Mouse (Mus musculus) hindbrain, embryonic 15.5 days (tissue): ENCODE measurements at regions not wholly inside any gene's neighbourhood (a gene's known extent, or its start where the extent isn't known, plus 50 kb on each side); places are given as distances from the start of the nearest gene placed in this dataset.

Source experiments
- ATAC-seq: fragments of 200-750 bp; cut with Nextera tagmentation; 2 replicates; pipeline ENCODE4 v1.8.0; 2017; ENCODE audit warnings: low read depth, moderate number of reproducible peaks, moderate TSS enrichment; ENCODE audit not compliant: low FRiP score
- H3K27ac ChIP-seq: fragments of 300-500 bp; sonication (generic); replicated peaks from 2 replicates; pipeline ENCODE4 v1.5.1; 2015; ENCODE audit warnings: mild to moderate bottlenecking, inconsistent platforms
- H3K27me3 ChIP-seq: fragments of 300-500 bp; sonication (generic); 2 replicates; pipeline ENCODE4 v1.6.1; 2015; ENCODE audit warnings: control low read depth, inconsistent platforms
- H3K36me3 ChIP-seq: fragments of 300-500 bp; sonication (generic); 2 replicates; pipeline ENCODE4 v1.6.1; 2015; ENCODE audit warnings: control low read depth, inconsistent platforms
- H3K4me1 ChIP-seq: fragments of 300-500 bp; sonication (generic); replicated peaks from 2 replicates; pipeline ENCODE4 v1.6.1; 2015; ENCODE audit warnings: control low read depth, inconsistent platforms
- H3K4me2 ChIP-seq: fragments of 300-500 bp; sonication (generic); 2 replicates; pipeline ENCODE4 v1.6.1; 2015; ENCODE audit warnings: moderate library complexity, mild to moderate bottlenecking, inconsistent platforms
- H3K4me3 ChIP-seq: fragments of 300-500 bp; sonication (generic); 2 replicates; pipeline ENCODE4 v1.5.1; 2015; ENCODE audit warnings: mild to moderate bottlenecking, inconsistent platforms
- H3K9ac ChIP-seq: fragments of 300-500 bp; sonication (generic); 2 replicates; pipeline ENCODE4 v1.6.1; 2015; ENCODE audit warnings: inconsistent platforms
- H3K9me3 ChIP-seq: fragments of 300-500 bp; sonication (generic); 2 replicates; pipeline ENCODE4 v1.6.1; 2016; ENCODE audit warnings: control low read depth, inconsistent platforms
- WGBS: fragments of 180-500 bp; shearing (Covaris S2); methylation state at CpG from one replicate; pipeline ENCODE4 v1.1.7; 2015; 5-methylcytosine and 5-hydroxymethylcytosine counted together

- Histone ChIP-seq H3K4me1 (no peaks in the 10 kb centered on the region), H3K36me3 (no peaks in the 10 kb centered on the region), H3K4me2 (no peak overlapping the region), H3K9me3 (no peaks in the 10 kb centered on the region), H3K4me3 (no peak overlapping the region), H3K9ac (no peak overlapping the region), H3K27ac (no peak overlapping the region), H3K27me3 (no peaks in the 10 kb centered on the region)
- no peak for ATAC-seq
- 53% methylated on average over 7 of the region's 7 CpGs for WGBS
Observed at GRCm38 (mm10) chr12:82085771-82086400, 83.2 kb upstream of the Sipa1l1 start.

DNA sequence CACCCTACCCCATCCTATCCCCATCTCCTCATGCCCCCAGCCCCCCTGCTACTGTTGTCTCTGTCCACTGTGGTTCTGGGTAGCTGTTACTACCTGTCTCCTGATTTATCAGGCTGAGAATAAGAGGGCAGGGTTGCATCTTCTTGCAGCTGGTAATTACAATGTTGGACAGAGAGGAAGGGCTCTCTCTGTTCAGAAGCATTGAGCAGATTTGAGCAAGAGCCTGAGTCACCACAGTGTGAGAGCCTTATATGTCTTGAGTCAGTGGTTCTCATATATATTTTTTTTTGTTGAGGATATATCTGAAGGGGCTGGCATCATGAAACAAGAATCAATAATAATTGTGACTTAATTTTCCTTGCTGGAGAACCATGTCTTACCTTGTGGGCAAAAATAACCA lies 82.7 kb upstream of the Sipa1l1 start:
- H3K4me2 ChIP-seq = no peak overlapping the region
- no peak for ATAC-seq

GRCm38 (mm10) chr12:82089288-82089687 lies 79.8 kb upstream of the Sipa1l1 start:
- Histone ChIP-seq H3K27me3 (no peaks in the 10 kb centered on the region), H3K4me3 (no peak overlapping the region), H3K4me1 (peaks cover 13% of the 10 kb centered on the region; the same call in 1 of the 2 replicates), H3K9ac (no peak overlapping the region), H3K4me2 (no peak overlapping the region), H3K9me3 (no peaks in the 10 kb centered on the region), H3K36me3 (no peaks in the 10 kb centered on the region), H3K27ac (no peak overlapping the region)
- ATAC-seq = no peak
- WGBS = 92% methylated on average over 6 of the region's 6 CpGs

More for the DNA sequence above, 82.7 kb upstream of the Sipa1l1 start:
- H3K4me3 ChIP-seq = no peak overlapping the region
- H3K27ac ChIP-seq = no peak overlapping the region
- no peaks in the 10 kb centered on the region for H3K36me3 ChIP-seq
- no peaks in the 10 kb centered on the region for H3K9me3 ChIP-seq
- H3K9ac ChIP-seq = no peak overlapping the region
- H3K4me1 ChIP-seq = no peaks in the 10 kb centered on the region
- no peaks in the 10 kb centered on the region for H3K27me3 ChIP-seq

- Histone ChIP-seq H3K4me2 (no peak overlapping the region), H3K27ac (no peak overlapping the region), H3K36me3 (no peaks in the 10 kb centered on the region), H3K9ac (no peak overlapping the region), H3K4me1 (peaks cover 13% of the 10 kb centered on the region; the same call in 1 of the 2 replicates), H3K9me3 (no peaks in the 10 kb centered on the region), H3K4me3 (no peak overlapping the region), H3K27me3 (no peaks in the 10 kb centered on the region)
- 23% methylated on average over 7 of the region's 7 CpGs for WGBS
- ATAC-seq = no peak
Observed at GRCm38 (mm10) chr12:82093317-82093716, 75.8 kb upstream of the Sipa1l1 start.

- Histone ChIP-seq H3K4me3 (no peak overlapping the region), H3K4me2 (no peak overlapping the region), H3K27me3 (no peaks in the 10 kb centered on the region), H3K9me3 (no peaks in the 10 kb centered on the region), H3K27ac (no peak overlapping the region), H3K9ac (no peak overlapping the region), H3K36me3 (no peaks in the 10 kb centered on the region), H3K4me1 (peaks cover 13% of the 10 kb centered on the region; the same call in 1 of the 2 replicates)
- 91% methylated on average over 1 of the region's 1 CpGs for WGBS
- ATAC-seq = no peak
Observed at GRCm38 (mm10) chr12:82095396-82095795, 73.7 kb upstream of the Sipa1l1 start.

DNA sequence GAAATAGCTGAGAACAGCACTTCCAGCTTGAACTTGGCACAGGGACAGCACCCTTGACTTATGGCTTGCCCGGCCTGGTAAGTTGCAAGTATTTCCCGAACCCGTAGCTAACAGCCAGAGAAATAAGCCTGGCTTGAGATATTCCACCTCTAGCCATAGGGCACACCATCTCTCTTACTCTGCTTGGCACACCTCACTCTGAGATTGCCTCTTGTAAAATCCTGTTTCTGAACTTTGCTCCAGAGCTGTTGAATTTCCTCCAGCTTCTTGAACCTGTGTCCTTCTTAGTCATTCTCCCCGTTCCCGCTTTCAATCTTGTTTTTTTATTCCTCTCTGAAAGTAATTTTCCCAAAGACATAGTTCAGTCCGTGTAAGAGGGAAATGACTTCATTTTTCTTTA lies 72.0 kb upstream of the Sipa1l1 start:
- Histone ChIP-seq H3K4me1 (peaks cover 11% of the 10 kb centered on the region; the same call in 1 of the 2 replicates), H3K9me3 (no peaks in the 10 kb centered on the region), H3K4me3 (no peak overlapping the region), H3K36me3 (no peaks in the 10 kb centered on the region), H3K27ac (no peak overlapping the region), H3K27me3 (no peaks in the 10 kb centered on the region), H3K9ac (no peak overlapping the region), H3K4me2 (no peak overlapping the region)
- ATAC-seq = no peak
- WGBS = 85% methylated on average over 6 of the region's 6 CpGs

DNA sequence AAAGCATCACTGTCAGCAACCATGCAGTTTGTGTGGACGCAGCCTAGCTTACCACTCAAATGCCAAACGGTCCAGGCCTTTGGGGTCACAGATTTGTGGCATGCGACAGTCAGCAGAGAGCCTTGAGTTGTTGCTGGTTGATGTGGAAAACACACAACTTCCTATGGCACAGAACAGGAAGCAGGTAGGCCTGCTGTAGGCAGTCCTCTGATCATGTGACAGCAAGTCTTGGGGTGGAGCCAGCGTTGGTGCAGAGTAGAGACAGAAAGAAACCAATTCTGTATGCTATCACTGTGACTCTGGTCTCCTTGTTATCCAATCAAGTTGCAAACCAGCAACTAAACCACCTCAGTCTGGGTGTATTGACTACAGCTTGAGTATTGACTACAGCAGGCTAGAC lies 71.5 kb upstream of the Sipa1l1 start:
- Histone ChIP-seq H3K36me3 (no peaks in the 10 kb centered on the region), H3K27ac (no peak overlapping the region), H3K4me2 (no peak overlapping the region), H3K9ac (no peak overlapping the region), H3K27me3 (no peaks in the 10 kb centered on the region), H3K4me1 (peaks cover 9% of the 10 kb centered on the region; the same call in 1 of the 2 replicates), H3K4me3 (no peak overlapping the region), H3K9me3 (no peaks in the 10 kb centered on the region)
- 87% methylated on average over 4 of the region's 4 CpGs for WGBS
- ATAC-seq = no peak

- Histone ChIP-seq H3K4me2 (no peak overlapping the region), H3K9me3 (no peaks in the 10 kb centered on the region), H3K4me3 (no peak overlapping the region), H3K9ac (no peak overlapping the region), H3K36me3 (no peaks in the 10 kb centered on the region), H3K27ac (no peak overlapping the region), H3K27me3 (no peaks in the 10 kb centered on the region), H3K4me1 (peaks cover 10% of the 10 kb centered on the region)
- no peak for ATAC-seq
- 68% methylated on average over 10 of the region's 10 CpGs for WGBS
Observed at GRCm38 (mm10) chr12:82104211-82104610, 64.9 kb upstream of the Sipa1l1 start.

DNA sequence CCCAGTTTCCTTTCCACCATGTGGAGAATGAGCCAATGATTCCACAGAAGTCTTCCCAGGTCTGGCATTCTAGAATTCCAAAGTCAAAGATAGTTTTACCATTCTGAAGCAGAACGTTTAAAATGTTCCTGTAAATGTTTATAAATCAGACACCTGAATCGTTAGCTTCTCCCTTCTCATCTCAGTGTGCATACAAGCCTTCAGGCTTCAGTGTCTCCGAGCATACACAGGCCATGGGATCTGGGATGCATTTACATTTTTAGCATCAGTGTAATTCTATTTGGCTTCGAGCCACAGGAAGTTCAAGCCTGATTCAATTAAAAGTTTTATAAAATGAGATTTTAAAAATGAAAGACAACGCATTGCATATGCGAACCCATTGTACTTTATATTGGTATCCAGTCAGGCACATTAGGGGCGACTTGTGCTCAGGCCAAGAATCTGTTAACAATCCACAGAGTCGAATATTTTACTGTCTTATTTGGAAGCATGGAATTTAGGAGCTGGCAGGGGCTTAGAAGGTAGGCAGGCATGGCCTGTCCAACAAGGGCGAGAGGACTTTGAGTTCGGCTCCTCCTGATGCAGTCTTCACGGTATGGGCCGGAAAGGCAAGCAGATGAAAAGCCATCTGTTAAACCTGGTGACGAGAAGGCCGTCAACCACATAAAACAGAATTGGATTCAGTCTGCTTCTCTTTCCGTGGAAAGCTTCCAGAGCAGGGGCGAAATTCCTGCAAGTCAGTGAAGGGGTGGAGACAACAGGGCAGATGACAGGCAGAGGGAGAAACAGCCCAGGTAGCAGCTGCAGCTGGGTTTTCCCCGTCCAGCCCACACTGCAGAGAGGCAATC lies 63.7 kb upstream of the Sipa1l1 start:
- H3K4me3 ChIP-seq = no peak overlapping the region
- no peak for ATAC-seq
- H3K9me3 ChIP-seq = no peaks in the 10 kb centered on the region
- peaks cover 10% of the 10 kb centered on the region for H3K4me1 ChIP-seq
- WGBS = 62% methylated on average over 17 of the region's 17 CpGs
- no peaks in the 10 kb centered on the region for H3K36me3 ChIP-seq
- H3K4me2 ChIP-seq = no peak overlapping the region
- H3K27me3 ChIP-seq = no peaks in the 10 kb centered on the region
- H3K9ac ChIP-seq = no peak overlapping the region
- no peak overlapping the region for H3K27ac ChIP-seq

GRCm38 (mm10) chr12:82115766-82116165 lies 53.4 kb upstream of the Sipa1l1 start:
- ATAC-seq = no peak
- H3K27ac ChIP-seq = no peak overlapping the region
- WGBS = 73% methylated on average over 7 of the region's 7 CpGs

More at GRCm38 (mm10) chr12:82115766-82116165, 53.4 kb upstream of the Sipa1l1 start:
- Histone ChIP-seq H3K27me3 (no peaks in the 10 kb centered on the region), H3K4me1 (no peaks in the 10 kb centered on the region), H3K9ac (no peak overlapping the region), H3K36me3 (no peaks in the 10 kb centered on the region), H3K9me3 (no peaks in the 10 kb centered on the region), H3K4me3 (no peak overlapping the region), H3K4me2 (no peak overlapping the region)
